Mouse (Mus musculus) thymus, postnatal 10 days (tissue): ENCODE data around the gene H1f0.
A peak's percentile ranks its signal among the peaks of the same experiment; 100 is the strongest.

Experiments used
- DNase-seq, 2 experiments: peaks; one replicate each; pipeline ENCODE4 v3.0.0; 2021; ENCODE audit warnings: low spot score in 2 of 2

The H1f0 gene

DNA sequence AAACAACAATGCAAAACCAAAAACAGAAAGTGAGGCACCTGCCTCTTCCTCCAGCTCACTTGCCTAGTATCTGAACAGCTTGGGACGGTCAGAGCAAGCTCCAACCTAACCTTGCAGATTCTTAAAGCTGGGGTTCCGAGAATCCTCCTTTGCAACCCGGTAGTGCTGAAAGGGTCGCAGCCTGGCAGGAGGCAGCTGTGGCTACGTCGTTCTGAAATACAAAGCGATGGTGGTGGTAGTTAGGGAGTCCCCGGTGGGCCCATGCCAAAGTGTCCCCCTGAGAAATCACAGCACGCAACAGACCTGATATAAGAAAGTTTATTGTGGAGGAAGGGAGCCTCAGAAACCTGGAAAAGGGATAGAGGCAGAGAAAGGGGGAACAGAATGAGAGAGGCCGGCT lies 10.1 kb downstream of the H1f0 start:
- DNase-seq: no peak

- peak; percentile 83 to 93 for DNase-seq
These were observed 10.6 kb downstream of the H1f0 start for GRCm38 (mm10) chr15:79038853-79039252.

DNA sequence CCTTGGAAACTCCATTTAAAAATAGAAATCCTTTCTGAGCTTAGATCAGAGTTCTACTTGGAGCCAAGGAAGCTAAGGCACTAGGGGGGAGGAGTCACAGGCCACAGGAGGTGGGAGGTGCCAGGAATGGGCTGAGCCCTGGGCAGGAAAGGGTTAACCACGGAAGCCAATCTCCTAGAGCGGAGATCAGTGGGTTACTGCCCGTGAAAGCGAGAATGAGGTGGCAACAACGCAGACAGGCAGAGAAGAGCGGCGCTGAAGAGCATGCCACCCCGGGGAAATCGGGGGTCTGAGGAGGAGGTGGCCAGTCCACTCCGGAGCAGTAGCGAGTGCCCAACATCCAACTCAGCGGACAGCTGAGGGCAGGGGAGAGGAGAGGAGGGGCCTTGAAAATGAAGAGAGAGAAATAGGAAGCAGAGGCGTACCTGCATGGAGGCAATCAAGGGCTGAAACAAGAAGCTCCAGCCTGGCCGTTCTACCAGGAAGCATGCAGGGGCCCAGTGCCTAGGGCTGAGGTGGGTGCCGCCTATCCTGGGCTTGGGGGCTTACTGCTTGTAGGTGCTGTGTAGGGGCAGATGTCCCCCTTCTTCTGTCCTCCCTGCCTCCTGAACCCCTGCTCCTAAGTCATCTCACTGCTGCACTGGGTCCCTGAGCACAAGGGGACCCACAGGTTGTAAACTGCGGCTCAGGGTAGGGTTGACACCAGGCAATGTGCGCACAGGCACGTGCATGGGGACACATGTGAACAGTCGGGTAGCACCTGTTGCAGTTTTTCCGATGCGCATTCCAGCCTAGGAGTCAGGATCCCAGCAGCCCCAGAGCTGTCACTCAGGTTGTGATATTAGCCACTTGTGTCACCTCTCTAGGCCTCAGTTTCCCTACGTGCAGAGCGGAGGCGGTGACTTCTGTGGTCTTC lies 12.5 kb downstream of the H1f0 start:
- DNase-seq: peak in 1 of 2 experiments; percentile 41

- no peak for DNase-seq
These were observed 13.3 kb downstream of the H1f0 start, which contains the start of gene Galr3 for GRCm38 (mm10) chr15:79041585-79041984. Gene Galr3 (plus strand): TSS chr15:79041885.

- no peak for DNase-seq
These were observed 14.7 kb downstream of the H1f0 start for GRCm38 (mm10) chr15:79042721-79043491.

GRCm38 (mm10) chr15:79044837-79045236 lies 16.6 kb downstream of the H1f0 start:
- DNase-seq: no peak

- DNase-seq: no peak
These were observed 19.9 kb downstream of the H1f0 start for GRCm38 (mm10) chr15:79048186-79048585.

GRCm38 (mm10) chr15:79050160-79050845 lies 22.1 kb downstream of the H1f0 start:
- no peak for DNase-seq

DNA sequence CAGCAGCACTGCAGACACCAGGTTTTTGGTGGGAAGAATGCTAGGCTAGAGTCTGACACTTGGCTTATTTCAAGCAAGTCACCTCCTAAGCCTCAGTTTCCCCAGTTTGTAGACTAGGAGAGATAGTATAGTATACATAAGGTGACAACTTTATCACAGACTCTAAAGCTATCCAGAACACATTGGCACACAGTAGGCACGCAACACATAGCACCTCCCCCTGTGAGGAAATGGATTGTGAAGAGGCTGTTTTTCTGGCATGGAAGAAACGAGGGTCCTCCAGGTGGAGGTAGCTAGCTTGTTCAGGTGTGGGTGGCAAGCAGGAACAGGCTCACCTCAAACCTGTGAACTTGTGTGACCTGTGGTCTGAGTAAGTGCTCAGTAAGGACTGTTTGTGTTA lies 22.7 kb downstream of the H1f0 start:
- DNase-seq: no peak

DNA sequence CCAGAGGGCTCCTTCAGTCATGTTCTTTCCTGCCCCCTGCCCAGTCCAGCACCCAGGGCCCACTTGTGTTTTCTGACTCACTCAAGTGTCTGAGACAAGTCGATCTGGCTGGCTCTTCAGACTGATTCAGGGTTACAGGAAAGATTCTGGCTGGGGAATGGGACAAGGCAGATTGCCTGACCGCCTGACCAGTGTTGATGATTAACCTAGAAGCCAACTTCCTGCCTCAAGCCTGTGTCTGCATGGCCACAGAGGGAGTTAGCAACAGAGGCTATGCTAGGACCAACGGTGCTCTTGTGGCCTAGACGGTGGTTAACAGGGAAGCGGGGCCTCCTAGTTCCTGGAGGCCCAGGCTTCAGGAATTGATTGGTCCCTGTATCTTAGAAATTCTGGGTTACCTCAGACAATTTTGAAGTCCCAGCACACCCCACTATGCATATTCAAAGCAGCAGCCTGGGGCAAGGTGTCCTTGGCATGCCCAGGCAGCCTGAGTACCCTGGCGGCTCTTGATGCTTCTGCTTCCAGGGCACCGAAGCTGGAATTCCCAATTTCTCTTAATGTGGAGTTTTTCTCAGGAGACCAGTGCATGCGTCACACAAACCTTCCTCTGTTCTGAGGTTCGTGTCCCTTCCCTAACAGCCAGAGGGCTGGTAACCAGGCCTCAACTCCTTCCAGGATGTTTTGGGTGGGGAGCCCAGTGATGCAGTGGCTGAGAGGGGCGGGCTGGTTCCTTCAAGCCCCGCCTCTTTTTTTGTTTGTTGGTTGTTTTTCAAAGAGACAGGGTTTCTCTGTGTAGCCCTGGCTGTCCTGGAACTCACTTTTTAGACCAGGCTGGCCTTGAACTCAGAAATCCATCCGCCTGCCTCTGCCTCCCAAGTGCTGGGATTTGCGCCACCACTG lies 23.5 kb downstream of the H1f0 start:
- no peak for DNase-seq

- no peak for DNase-seq
These were observed 24.1 kb downstream of the H1f0 start for GRCm38 (mm10) chr15:79052366-79052765.

DNA sequence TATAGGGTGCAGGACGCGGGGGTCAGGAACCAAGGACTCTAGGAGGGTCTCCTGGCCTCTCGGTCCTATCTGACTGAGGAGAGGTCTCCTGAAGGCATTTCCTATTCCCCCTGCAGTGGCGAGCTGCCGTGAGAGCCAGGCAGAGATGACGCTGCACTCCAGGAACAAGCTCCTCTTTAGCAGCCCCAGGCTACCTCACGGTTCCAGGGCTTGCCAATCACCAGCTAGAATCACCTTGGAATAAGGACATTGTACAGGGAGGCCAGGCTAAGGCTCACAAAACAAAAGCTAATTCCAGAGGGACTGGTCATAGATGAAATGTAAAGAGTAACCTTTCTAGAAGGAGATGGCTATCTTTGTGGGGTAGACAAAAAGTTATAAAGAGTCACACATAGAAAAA lies 28.4 kb downstream of the H1f0 start:
- DNase-seq: no peak

DNA sequence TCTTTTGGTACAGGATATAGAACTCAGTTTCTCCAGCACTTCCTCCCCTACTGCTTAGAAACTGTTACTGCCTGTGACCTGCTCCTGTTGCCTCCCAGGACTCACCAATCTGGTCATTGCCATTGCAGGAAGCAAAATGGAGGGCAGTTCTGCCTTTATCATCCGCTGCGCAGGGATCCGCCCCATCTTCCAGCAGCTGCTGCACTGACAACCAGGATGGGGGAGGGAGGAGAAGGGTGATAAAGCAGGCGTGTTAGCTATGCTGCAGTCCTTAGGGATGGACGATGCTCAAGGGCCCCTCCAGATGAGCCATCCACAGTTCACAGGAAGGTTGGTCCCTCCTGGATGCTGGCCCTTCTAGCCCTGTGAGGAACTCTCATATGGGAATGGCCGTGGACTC lies 29.6 kb downstream of the H1f0 start:
- DNase-seq: no peak

DNA sequence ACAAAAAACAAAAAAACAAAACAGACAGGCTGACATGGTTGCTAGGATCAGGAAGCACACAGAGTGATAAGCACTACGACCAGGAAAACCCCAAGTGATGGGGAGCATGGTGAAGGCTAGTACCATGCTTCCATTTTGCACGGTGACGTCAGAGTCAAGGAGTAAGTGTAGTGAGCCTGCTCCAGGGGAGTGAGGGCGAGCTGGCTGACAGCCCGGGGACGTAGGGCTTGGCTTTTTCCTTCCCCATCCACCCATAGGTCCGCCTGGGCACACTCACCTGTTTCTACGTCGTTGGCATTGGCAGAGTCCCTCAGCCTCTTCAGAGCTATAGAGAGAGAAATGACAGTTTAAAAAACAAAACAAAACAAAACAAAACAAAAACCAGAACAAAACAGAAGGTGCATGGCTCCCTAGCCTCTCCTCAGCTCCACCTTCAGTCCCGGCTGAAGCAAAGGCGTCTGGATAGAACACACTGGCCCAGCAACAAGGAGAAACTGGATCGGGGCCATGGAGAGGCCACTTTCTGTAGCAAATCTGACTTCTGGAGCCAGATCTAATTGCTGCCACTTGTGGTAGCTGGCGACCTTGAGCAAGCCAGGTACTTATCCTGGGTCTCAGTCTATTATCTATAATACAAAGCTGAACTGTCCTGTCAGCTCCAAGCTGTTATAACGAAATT lies 32.8 kb downstream of the H1f0 start:
- DNase-seq: no peak

DNA sequence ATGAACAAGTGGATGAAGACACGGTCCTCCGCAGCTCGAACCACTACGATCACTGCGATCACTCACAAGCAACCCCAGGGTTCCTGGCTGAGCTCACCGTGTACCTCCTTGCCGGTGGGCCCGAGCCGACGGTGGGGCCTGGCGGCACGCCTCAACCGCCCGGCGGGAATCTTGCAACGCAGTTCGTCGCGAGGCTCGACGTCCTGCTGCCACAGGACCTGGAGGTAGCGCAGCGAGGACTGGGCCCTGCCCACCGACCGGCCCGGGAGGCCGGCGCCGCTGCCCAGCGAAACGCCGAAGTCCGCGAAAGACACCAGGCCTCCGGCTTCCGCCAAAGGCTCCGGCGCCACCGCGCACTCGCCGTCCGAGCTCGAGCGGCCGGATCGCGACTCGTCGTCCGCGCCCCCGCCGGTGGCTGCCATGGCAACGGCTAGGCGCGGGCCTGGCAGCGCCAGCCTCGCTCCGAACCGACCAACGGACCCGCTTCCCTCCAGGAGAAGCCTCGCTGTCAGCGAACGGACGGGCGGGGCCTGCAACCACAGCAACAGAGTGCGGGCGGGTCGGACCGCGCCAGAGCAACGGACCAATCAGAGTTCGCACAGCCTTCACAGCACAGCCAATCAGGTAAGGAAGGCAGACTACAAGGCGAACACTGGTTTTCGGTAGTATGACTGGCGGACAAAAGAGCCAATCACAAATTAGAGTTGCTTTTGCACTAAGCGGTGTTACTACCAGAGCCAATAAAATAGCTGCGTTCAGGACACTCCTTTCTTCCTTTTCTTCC lies 34.3 kb downstream of the H1f0 start, which contains the start of gene Ankrd54:
Ankrd54 (minus strand) TSS at position 518 of the 784 bp plus-strand sequence.
- peak; percentile 94 to 97 for DNase-seq

- no peak for DNase-seq
These were observed 35.0 kb downstream of the H1f0 start for GRCm38 (mm10) chr15:79063160-79063740.

- DNase-seq: no peak
These were observed 37.0 kb downstream of the H1f0 start for GRCm38 (mm10) chr15:79065086-79065770.

GRCm38 (mm10) chr15:79066276-79066675 lies 38.0 kb downstream of the H1f0 start:
- no peak for DNase-seq

DNA sequence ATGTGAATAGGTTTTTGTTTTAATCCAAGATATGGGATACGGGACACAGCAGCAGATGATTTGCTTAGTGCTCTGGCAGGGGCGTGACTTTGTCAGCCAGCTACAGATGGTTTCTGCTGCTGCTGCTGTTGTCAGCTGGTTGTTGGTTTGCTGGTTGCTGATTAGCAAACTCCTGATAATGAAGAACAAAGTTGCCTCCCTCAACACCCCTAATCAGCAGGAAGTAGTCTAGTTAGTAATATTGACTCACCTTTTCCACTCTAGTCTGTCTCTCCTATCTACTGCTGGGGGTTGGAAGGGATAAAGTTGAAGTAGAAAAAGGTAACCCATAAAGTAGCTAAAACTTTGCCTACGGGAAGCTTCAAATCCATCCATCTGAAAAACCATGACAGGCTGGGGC lies 39.4 kb downstream of the H1f0 start:
- no peak for DNase-seq
